In genomic region chr10:77089336-77089735, GRCm38 (mm10) we compare ENCODE assay signal across 9 mouse cellular contexts. TPM values are rescaled to one million over a fixed set of nuclear protein-coding genes. Genes with fewer than 3 reads are reported as not detected.
DNase-seq lines count a peak whose midpoint lies in the region; ATAC-seq and TF ChIP-seq lines count a peak whose summit lies in the region.
"Had no signal": no experiment of that assay in that cellular context is flagged by ENCODE, and none has a peak within 500 bp of the region (broad histone marks: within the 10 kb centered on the region; RNA-seq: fewer than 3 reads in every experiment).

No protein-coding gene starts in this region.

- CTCF ChIA-PET in Patski (lab: Charles Lee): no interaction called here

- DNase-seq in 3T3-L1 (ENCODE audit: low read depth, low spot score) (peak; percentile 87), Patski (ENCODE audit: low read depth, low spot score) (no peak)
- peak; percentile 56 for DNase-seq in heart, adult 8-10 months (ENCODE audit: low spot score)
- peak; percentile 53 to 67 for DNase-seq in kidney, postnatal 4 days
- DNase-seq in ovary, postnatal 36 days (ENCODE audit: low spot score): peak; percentile 33
- no peak for DNase-seq in cerebellum, adult 9-10 months
- DNase-seq in cerebellum, adult 8-10 months: no peak

- peak; percentile 46 for ATAC-seq in Patski
- no peak for ATAC-seq in erythroid progenitor cell, adult 5-6 weeks (replicated peaks; ENCODE audit: low FRiP score, poor library complexity, severe bottlenecking)

- in situ Hi-C loops in Patski (cut with MboI; ENCODE audit: low pct_unique_long_range_greater_than_20kb): no loop called here

- POLR2A ChIA-PET in Patski (lab: Charles Lee): no interaction called here

- no peak for TF ChIP-seq CTCF in Patski (IDR thresholded peaks at IDR 0.05)

- no peaks in the 10 kb centered on the region for H3K27me3 ChIP-seq in Patski
- H3K27me3 ChIP-seq: limb, embryonic 15.5 days had no signal

RNA-seq across cellular contexts. Expression of gene Slc19a1, which starts 57.3 kb away (rescaled TPM):
- 18.0 TPM for polyA plus RNA-seq in Patski (2021)
- total RNA-seq in heart, adult 8-10 months (2022): 1 to 10 TPM; 4.2 to 7.9 (median 6.0) TPM
- 1.4 and 2.9 TPM in 2 replicates for total RNA-seq in erythroid progenitor cell, adult 5-6 weeks (2015; ENCODE audit: low replicate concordance)
- total RNA-seq in erythroid progenitor cell, adult 5-6 weeks (2017; ENCODE audit: low replicate concordance): 3.3 and 7.9 TPM in 2 replicates

Comparison
In these comparisons a context has a peak if more than half of its experiments do, and no peak if none do; other contexts are left out.
1. DNase-seq: peak in 3T3-L1 (single experiment), heart, adult 8-10 months (single experiment), kidney, postnatal 4 days (2 of 2) and ovary, postnatal 36 days (single experiment); none in Patski (single experiment), cerebellum, adult 9-10 months (single experiment) and cerebellum, adult 8-10 months (single experiment).